Mouse (Mus musculus) heart, postnatal 0 days (tissue): ENCODE measurements around the gene Olfr270. TPM values are rescaled to one million over a fixed set of nuclear protein-coding genes. Genes with fewer than 3 reads are reported as not detected.

Experiments
- ATAC-seq: fragments of 200-750 bp; cut with Nextera tagmentation; 2 replicates; pipeline ENCODE4 v1.8.0; 2017; ENCODE audit warnings: low read depth, moderate number of reproducible peaks, moderate library complexity; ENCODE audit not compliant: insufficient read depth
- DNase-seq: peaks from one replicate; pipeline ENCODE4 v3.0.0-alpha.2; 2016; ENCODE audit warnings: low spot score
- H3K27ac ChIP-seq: fragments of 300-500 bp; sonication (generic); 2 replicates; pipeline ENCODE4 v1.5.1; 2014; ENCODE audit warnings: low read depth, mild to moderate bottlenecking
- H3K27me3 ChIP-seq: fragments of 300-500 bp; sonication (generic); 2 replicates; pipeline ENCODE4 v1.6.1; 2014; ENCODE audit warnings: low read length, mixed read lengths; ENCODE audit not compliant: control insufficient read depth, insufficient read depth
- H3K36me3 ChIP-seq: fragments of 300-500 bp; sonication (generic); replicated peaks from 2 replicates; pipeline ENCODE4 v1.6.1; 2014; ENCODE audit warnings: low read length, mixed read lengths; ENCODE audit not compliant: control insufficient read depth, insufficient read depth
- H3K4me1 ChIP-seq: fragments of 300-500 bp; sonication (generic); 2 replicates; pipeline ENCODE4 v1.6.1; 2014; ENCODE audit warnings: antibody characterized with exemption; ENCODE audit not compliant: control insufficient read depth, insufficient read depth
- H3K4me2 ChIP-seq: fragments of 300-500 bp; sonication (generic); 2 replicates; pipeline ENCODE4 v1.6.1; 2014; ENCODE audit warnings: low read depth, mild to moderate bottlenecking, low read length, moderate library complexity
- H3K4me3 ChIP-seq: fragments of 300-500 bp; sonication (generic); 2 replicates; pipeline ENCODE4 v1.5.1; 2014; ENCODE audit warnings: low read depth, low read length
- H3K9ac ChIP-seq: fragments of 300-500 bp; sonication (generic); replicated peaks from 2 replicates; pipeline ENCODE4 v1.6.1; 2014; ENCODE audit warnings: low read depth, low read length, mixed read lengths
- H3K9me3 ChIP-seq: fragments of 300-500 bp; sonication (generic); replicated peaks from 2 replicates; pipeline ENCODE4 v1.6.1; 2016; ENCODE audit warnings: low read length; ENCODE audit not compliant: control insufficient read depth
- CTCF ChIP-seq: IDR thresholded peaks from 2 replicates; pipeline ENCODE4 v1.5.1; 2016; ENCODE audit warnings: antibody characterized with exemption, control low read depth, low read depth
- EP300 ChIP-seq: IDR thresholded peaks from 2 replicates; pipeline ENCODE4 v1.6.1; 2016; ENCODE audit warnings: antibody characterized with exemption, low read depth
- WGBS: fragments of 180-500 bp; shearing (Covaris S2); extraction: QIAGEN DNeasy Blood & Tissue Kit; methylation state at CpG from one replicate; pipeline ENCODE4 v1.1.7; 2014; 5-methylcytosine and 5-hydroxymethylcytosine counted together
- polyA plus RNA-seq: library from polyadenylated mRNA; unstranded; fragments of >200 nt; fragmentation: Nextera tagmentation; extraction: Ambion mirVana; gene quantifications from 2 replicates; pipeline ENCODE4 v1.2.1, GENCODE M21; 2015
- total RNA-seq: library from RNA; depleted of rRNA; stranded (reverse); fragments of >200 nt; gene quantifications from 2 replicates; pipeline ENCODE4 v1.2.3, GENCODE M21; 2014; ENCODE audit warnings: low replicate concordance

Olfr270 gene
- total and polyA plus RNA-seq, 2 experiments from 2014 or later, result not detected

- Histone ChIP-seq H3K4me2 (no peak overlapping the region), H3K27ac (no peak overlapping the region), H3K27me3 (no peaks in the 10 kb centered on the region)
These were observed 35.8 kb downstream of the Olfr270 start for GRCm38 (mm10) chr4:53000154-53000553.

GRCm38 (mm10) chr4:53009183-53009582 is 44.8 kb downstream of the Olfr270 start:
- peak; percentile 10; the same call in 1 of the 2 replicates for TF ChIP-seq CTCF
- TF ChIP-seq EP300, result no peak
- DNase-seq (no peak), ATAC-seq (no peak)
- Histone ChIP-seq H3K27ac (no peak overlapping the region), H3K4me1 (peaks cover 7% of the 10 kb centered on the region; the same call in 1 of the 2 replicates), H3K9me3 (no peaks in the 10 kb centered on the region), H3K4me2 (no peak overlapping the region), H3K27me3 (no peaks in the 10 kb centered on the region), H3K9ac (no peak overlapping the region), H3K36me3 (no peaks in the 10 kb centered on the region), H3K4me3 (no peak overlapping the region)
- WGBS, result 57% methylated on average over 4 of the region's 4 CpGs

More at GRCm38 (mm10) chr4:53000154-53000553, 35.8 kb downstream of the Olfr270 start:
- DNase-seq, result no peak
- H3K4me1 ChIP-seq, result no peaks in the 10 kb centered on the region
- ATAC-seq, result no peak
- TF ChIP-seq CTCF (no peak), EP300 (no peak)
- H3K4me3 ChIP-seq, result no peak overlapping the region
- no peaks in the 10 kb centered on the region for H3K36me3 ChIP-seq
- WGBS, result 37% methylated on average over 8 of the region's 8 CpGs
- H3K9ac ChIP-seq, result no peak overlapping the region
- H3K9me3 ChIP-seq, result no peaks in the 10 kb centered on the region

- Histone ChIP-seq H3K9me3 (no peaks in the 10 kb centered on the region), H3K27ac (no peak overlapping the region), H3K9ac (no peak overlapping the region), H3K27me3 (no peaks in the 10 kb centered on the region), H3K36me3 (no peaks in the 10 kb centered on the region), H3K4me1 (peaks cover 7% of the 10 kb centered on the region; the same call in 1 of the 2 replicates), H3K4me3 (no peak overlapping the region), H3K4me2 (no peak overlapping the region)
- DNase-seq (no peak), ATAC-seq (no peak)
- WGBS, result 87% methylated on average over 4 of the region's 4 CpGs
- TF ChIP-seq CTCF (no peak), EP300 (no peak)
These were observed 45.5 kb downstream of the Olfr270 start for GRCm38 (mm10) chr4:53009871-53010270.

GRCm38 (mm10) chr4:53011732-53012361 is 47.5 kb downstream of the Olfr270 start, which contains the start of gene Nipsnap3b:
Nipsnap3b (plus strand) TSS chr4:53011880.
- ATAC-seq, result peak; percentile 97
- DNase-seq, result peak; percentile 95
- TF ChIP-seq EP300 (0 out of 2 replicates have a peak, but pooled peaks have one; percentile 44), CTCF (no peak)
- H3K4me2 ChIP-seq, result peak within 1 kb of the TSS; percentile 70
- peak within 1 kb of the TSS; percentile 88 for H3K27ac ChIP-seq
- H3K4me3 ChIP-seq, result peak within 1 kb of the TSS; percentile 92
- peak within 1 kb of the TSS; percentile 81 for H3K9ac ChIP-seq
- H3K36me3 ChIP-seq, result peaks cover 14% of the 10 kb centered on the region
- under 1% methylated on average over 63 of the region's 63 CpGs for WGBS
- H3K27me3 ChIP-seq, result no peaks in the 10 kb centered on the region
- H3K4me1 ChIP-seq, result peaks cover 7% of the 10 kb centered on the region; the same call in 1 of the 2 replicates
- peaks cover 2% of the 10 kb centered on the region for H3K9me3 ChIP-seq

- no peak for TF ChIP-seq EP300
- no peak for TF ChIP-seq CTCF
- H3K36me3 ChIP-seq, result peaks cover 30% of the 10 kb centered on the region
- DNase-seq, result no peak
- ATAC-seq, result no peak
- no peak overlapping the region for H3K4me2 ChIP-seq
- H3K27ac ChIP-seq, result no peak overlapping the region
- H3K9ac ChIP-seq, result no peak overlapping the region
- peaks cover 12% of the 10 kb centered on the region for H3K9me3 ChIP-seq
- H3K4me1 ChIP-seq, result peaks cover 7% of the 10 kb centered on the region; the same call in 1 of the 2 replicates
- no peak overlapping the region for H3K4me3 ChIP-seq
- no peaks in the 10 kb centered on the region for H3K27me3 ChIP-seq
- 92% methylated on average over 7 of the region's 7 CpGs for WGBS
These were observed 50.1 kb downstream of the Olfr270 start for GRCm38 (mm10) chr4:53014421-53014820.

- Histone ChIP-seq H3K27ac (no peak overlapping the region), H3K4me3 (no peak overlapping the region), H3K9ac (no peak overlapping the region), H3K9me3 (peaks cover 12% of the 10 kb centered on the region), H3K27me3 (no peaks in the 10 kb centered on the region), H3K4me2 (no peak overlapping the region), H3K36me3 (peaks cover 33% of the 10 kb centered on the region), H3K4me1 (peaks cover 7% of the 10 kb centered on the region; the same call in 1 of the 2 replicates)
- DNase-seq (no peak), ATAC-seq (no peak)
- no peak for TF ChIP-seq CTCF
- no peak for TF ChIP-seq EP300
- WGBS, result 88% methylated on average over 3 of the region's 3 CpGs
These were observed 50.7 kb downstream of the Olfr270 start for GRCm38 (mm10) chr4:53015024-53015423.
